Mouse (Mus musculus) embryo, embryonic 10 days (tissue): ENCODE results near the gene Chst11.

ENCODE experiments used
- DNase-seq: peaks from one replicate; pipeline ENCODE4 v3.0.0-alpha.2; 2015; ENCODE audit warnings: low spot score

Gene Chst11

GRCm38 (mm10) chr10:83078723-83079122, 93.4 kb downstream of the Chst11 start:
- no peak for DNase-seq

GRCm38 (mm10) chr10:83079755-83080154, 94.5 kb downstream of the Chst11 start:
- DNase-seq = no peak

- peak; percentile 53 for DNase-seq
Observed at GRCm38 (mm10) chr10:83080275-83080741, 95.0 kb downstream of the Chst11 start.

- DNase-seq = no peak
Observed at GRCm38 (mm10) chr10:83080930-83081329, 95.6 kb downstream of the Chst11 start.

GRCm38 (mm10) chr10:83083946-83084345, 98.6 kb downstream of the Chst11 start:
- no peak for DNase-seq

- no peak for DNase-seq
Observed at GRCm38 (mm10) chr10:83088318-83088717, 103.0 kb downstream of the Chst11 start.

GRCm38 (mm10) chr10:83088826-83089225, 103.5 kb downstream of the Chst11 start:
- peak; percentile 17 for DNase-seq

GRCm38 (mm10) chr10:83090185-83090584, 104.9 kb downstream of the Chst11 start:
- DNase-seq = no peak

GRCm38 (mm10) chr10:83093705-83094104, 108.4 kb downstream of the Chst11 start:
- DNase-seq = no peak

GRCm38 (mm10) chr10:83094248-83094647, 109.0 kb downstream of the Chst11 start:
- DNase-seq = peak; percentile 6

GRCm38 (mm10) chr10:83094821-83095725, 109.8 kb downstream of the Chst11 start:
- DNase-seq = no peak

GRCm38 (mm10) chr10:83096257-83096656, 111.0 kb downstream of the Chst11 start:
- no peak for DNase-seq

- no peak for DNase-seq
Observed at GRCm38 (mm10) chr10:83098940-83099339, 113.6 kb downstream of the Chst11 start.

GRCm38 (mm10) chr10:83099669-83100068, 114.4 kb downstream of the Chst11 start:
- DNase-seq = peak; percentile 30

- DNase-seq = no peak
Observed at GRCm38 (mm10) chr10:83100890-83101289, 115.6 kb downstream of the Chst11 start.

GRCm38 (mm10) chr10:83101421-83102207, 116.3 kb downstream of the Chst11 start:
- no peak for DNase-seq

GRCm38 (mm10) chr10:83102745-83103144, 117.4 kb downstream of the Chst11 start:
- peak; percentile 54 for DNase-seq

GRCm38 (mm10) chr10:83104221-83104620, 118.9 kb downstream of the Chst11 start:
- no peak for DNase-seq

GRCm38 (mm10) chr10:83106152-83106746, 121.0 kb downstream of the Chst11 start:
- DNase-seq = no peak

GRCm38 (mm10) chr10:83107385-83107784, 122.1 kb downstream of the Chst11 start:
- DNase-seq = peak; percentile 62

GRCm38 (mm10) chr10:83107921-83108738, 122.8 kb downstream of the Chst11 start:
- DNase-seq = peak; percentile 46
